Mouse (Mus musculus): Measurements from ENCODE around the gene Clstn2. TPM values are rescaled to one million over a fixed set of nuclear protein-coding genes. Genes with fewer than 3 reads are reported as not detected.

The Clstn2 gene
- total RNA-seq, 4 experiments from 2014 or later, result 126 to 148 (median 138) TPM

DNA sequence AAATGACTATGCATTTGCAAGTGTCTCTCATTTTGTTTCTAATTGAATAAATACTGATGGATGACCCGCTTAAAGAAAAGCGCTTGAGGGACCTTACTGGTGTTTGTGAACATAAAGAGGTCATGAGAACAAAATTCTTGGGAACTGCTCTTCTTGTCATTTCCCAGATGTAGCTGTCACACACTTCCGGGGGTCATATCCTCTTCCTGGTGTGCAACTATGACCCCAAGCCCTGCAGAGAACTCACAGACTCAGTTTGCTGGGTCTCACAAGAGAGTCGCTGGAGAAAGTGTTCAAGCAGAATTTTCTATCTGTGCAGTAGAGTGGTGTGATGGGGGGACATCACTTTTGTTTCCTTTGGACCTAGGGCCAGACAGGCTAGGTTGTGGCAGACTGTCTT is 442.3 kb downstream of the Clstn2 start:
- DNase-seq (ENCODE audit: low spot score in 2 of 2), result no peak

DNA sequence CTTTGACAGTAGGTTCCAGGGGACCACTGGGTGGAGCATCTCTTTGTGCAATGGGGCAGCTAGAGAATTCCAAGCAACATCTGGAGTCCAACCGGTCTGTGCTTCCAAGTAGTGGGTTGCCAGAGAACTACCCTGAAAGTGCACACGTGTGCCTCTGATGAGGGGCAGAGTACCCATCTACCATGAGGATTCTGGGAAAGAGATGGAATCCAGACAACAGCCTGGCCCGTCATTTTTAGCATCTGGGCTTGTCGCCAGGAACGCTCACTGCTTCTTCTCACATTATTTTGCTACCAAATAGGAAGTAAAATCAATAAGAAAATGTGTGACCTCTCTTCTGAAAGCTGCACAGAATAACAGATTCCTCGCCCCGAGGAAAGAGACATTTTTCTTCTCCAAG is 462.1 kb downstream of the Clstn2 start:
- peak; percentile 67 to 78 for DNase-seq (ENCODE audit: low spot score in 2 of 2)

DNA sequence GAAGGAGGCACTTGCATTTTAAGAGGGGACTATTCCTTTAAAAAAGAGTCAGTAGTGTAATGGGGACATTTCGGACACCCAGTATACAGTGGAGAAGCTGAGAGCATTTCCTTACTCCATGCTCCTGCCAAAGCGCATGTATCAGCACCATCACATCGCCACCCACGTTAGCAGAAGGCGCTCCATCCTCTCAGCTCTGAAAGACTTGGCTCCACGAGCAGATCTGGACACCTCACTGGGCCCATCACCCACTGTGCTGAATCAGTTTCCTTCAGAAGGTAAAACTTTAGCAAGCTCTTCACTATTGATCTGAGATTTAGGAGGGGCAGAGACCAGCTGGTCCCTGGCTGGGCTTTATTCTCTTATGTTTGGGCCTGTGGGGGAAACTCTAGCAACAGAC is 469.9 kb downstream of the Clstn2 start:
- peak; percentile 55 to 64 for DNase-seq (ENCODE audit: low spot score in 2 of 2)

DNA sequence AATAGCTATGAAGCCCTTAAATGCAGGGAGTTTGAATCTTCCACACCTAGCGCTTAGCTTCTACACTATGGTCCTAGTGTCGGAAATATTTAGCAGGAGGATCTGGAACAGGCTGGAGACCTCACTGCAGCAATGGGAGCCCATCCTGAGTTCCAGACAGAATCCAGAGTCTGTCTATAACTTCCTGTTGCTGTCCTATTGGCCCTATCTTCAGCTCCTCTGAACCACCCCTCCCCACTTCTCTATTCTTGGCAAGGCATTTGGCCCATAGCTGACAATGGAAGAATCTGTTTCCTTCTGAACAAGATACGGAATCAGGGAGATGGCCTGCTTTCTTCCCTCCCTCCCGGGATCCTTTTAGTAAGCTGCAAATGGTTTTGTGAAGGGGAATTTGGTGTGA is 488.6 kb downstream of the Clstn2 start:
- no peak for DNase-seq (ENCODE audit: low spot score in 2 of 2)

DNA sequence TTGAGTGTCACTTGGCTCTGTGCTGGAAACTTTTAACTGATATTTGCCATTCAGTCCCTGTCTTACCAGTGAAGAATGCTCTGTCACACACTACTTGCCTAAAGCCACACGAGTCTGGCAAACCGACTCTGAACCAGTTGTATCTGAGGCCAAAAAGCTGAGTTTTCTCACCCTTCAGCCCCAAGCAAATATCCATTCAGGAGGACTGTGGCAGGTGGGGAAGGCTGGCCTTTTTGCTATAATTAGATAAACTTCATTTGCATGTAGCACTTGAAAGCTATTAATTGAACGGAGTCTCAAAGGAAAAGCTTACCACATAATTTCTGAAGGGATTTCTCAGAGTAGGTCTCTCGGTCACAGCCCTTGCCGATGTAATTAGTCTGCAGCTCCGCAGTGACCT is 491.6 kb downstream of the Clstn2 start:
- no peak for DNase-seq (ENCODE audit: low spot score in 2 of 2)

DNA sequence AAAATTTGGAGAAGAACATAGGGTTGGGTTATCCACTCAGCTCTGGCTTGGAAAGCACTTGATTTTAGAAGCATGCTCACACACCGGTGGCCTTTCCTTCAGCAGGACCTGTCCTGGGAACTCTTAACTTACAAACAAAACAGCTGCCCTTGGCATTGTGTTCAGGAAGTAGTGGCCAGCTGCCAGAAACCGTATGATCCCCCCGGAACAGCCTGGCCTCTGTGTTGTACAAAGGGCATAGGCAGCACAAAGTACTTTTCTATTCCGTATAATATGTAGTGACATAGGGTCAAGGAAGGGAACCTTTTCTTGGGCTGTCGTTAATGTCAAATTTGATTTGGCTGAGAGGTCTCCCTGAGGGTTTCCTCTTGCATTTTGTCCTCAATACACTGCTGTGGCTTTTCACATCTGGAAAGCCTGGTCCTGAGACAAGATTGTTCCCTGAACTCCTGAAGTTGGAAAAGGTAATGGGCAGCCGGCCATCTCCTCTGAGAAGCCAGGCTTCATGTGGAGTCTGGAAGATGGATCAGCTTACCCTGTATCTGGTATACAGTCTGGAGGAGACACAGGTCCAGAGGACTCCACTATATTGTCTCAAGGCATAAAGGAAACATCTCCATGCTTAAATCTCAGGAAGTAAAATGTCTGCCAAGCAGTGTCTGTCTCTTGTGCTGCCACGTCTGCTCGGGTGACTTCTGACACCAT is 494.8 kb downstream of the Clstn2 start:
- DNase-seq (ENCODE audit: low spot score in 2 of 2), result no peak

DNA sequence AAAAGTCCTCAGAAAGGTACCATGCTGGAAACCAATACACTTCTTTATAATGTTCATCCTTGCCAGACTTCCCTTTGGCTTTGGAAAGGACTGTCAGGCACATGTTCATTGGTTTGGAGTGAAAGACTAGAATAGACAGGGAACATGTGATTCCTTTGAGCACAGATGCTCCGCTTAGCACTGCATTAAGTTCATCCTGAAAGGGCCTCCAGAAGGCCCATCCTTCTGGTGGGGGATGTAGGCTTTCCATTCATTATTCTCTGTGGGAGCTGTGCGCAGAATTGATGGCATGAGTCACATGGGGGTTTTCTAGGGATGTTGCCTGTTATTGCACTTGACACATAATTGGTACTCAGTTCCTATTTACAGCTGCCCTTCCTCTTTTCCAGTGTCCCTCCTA is 498.8 kb downstream of the Clstn2 start:
- DNase-seq (ENCODE audit: low spot score in 2 of 2), result peak; percentile 66 to 77

DNA sequence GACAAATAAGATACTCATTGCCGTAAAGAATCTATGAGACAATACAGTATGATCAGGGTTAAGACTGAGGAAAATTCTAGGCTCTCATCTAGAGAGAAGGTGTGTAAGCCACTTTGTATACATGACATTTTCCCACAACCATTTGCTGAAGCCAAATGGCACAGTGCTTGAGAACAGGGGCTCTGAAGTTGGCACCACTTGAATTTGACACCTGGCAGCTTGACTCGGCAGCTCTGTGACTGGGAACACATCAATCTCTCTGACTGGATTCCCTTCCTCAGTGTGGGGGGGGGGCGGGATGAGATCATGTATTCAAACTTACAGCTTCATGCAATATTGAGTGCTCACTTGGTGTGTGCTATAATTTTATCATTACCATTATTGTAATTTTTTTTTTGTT is 499.7 kb downstream of the Clstn2 start:
- no peak for DNase-seq (ENCODE audit: low spot score in 2 of 2)

DNA sequence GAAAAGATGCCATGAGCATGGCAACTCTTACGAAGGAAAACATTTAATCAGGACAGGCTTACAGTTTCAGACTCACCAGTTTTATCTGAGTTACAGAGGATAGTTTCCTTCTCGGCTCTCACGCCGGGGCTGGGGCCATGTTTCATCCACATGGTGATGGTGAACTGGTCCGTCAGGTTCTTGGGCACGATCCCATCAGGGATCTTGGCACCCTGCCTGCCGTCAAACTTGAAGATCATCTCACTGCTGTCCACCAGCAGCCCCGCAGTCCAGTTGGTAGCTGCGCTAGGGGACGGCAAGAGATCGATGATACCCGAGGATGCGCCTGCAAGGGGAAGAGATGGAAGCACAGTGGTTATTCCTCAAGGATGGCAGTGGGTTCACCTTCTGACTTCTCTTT is 500.4 kb downstream of the Clstn2 start:
- DNase-seq (ENCODE audit: low spot score in 2 of 2), result no peak

DNA sequence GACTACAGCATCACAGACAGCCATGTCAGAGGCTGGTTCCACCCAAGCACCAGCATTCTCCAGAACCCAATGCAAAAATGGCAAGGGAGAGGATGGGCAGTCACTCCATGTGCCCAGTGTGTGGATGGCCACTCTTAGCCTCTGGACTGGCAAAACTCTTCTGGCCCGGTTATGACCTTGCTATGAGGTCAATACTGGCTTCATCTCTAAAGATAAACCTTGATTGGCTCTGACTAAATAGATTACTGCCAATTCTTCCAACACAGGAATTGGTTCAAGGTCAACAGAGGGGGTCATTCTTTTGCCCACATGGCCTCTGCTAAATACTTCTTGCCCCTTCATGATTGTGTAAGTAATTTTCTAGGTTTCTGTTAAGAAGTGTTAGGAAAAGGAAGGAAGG is 505.1 kb downstream of the Clstn2 start:
- DNase-seq (ENCODE audit: low spot score in 2 of 2), result no peak

DNA sequence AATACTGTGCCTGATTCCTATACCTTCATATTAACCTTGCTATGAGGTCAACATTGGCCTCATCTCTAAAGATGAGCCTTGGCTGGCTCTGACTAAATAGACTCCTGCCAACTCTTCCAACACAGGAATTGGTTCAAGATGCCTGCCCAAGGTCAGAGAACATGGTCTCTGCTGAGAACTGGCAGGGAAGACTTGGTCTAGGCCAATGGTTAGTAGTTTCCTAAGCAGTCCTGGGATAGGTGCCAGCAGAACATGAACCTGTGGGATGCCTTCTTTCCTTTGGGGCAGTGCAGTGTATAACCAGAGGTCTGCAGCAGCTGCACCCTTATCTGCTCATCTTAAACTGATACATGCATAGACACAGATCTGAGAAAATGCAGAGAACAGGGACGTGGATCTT is 505.7 kb downstream of the Clstn2 start:
- no peak for DNase-seq (ENCODE audit: low spot score in 2 of 2)

DNA sequence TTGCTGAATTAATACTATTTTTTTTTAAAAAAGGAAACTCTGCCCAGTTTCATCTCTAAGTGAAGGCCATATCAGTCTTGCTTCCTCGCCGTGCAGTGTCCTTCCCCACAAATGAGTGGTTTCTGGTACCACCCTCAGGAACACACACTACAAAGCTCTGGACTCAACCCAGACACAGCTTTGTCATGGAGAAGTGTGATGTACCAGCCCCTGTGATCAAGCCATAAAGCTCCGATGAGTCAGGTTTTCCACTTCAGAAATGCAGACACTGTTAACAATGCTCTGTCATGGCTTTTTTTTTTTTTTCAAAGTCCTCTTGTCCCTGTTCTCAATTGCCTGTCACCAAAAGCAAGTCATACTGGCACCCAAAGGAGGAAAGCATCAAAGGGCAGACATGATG is 507.4 kb downstream of the Clstn2 start:
- no peak for DNase-seq (ENCODE audit: low spot score in 2 of 2)

DNA sequence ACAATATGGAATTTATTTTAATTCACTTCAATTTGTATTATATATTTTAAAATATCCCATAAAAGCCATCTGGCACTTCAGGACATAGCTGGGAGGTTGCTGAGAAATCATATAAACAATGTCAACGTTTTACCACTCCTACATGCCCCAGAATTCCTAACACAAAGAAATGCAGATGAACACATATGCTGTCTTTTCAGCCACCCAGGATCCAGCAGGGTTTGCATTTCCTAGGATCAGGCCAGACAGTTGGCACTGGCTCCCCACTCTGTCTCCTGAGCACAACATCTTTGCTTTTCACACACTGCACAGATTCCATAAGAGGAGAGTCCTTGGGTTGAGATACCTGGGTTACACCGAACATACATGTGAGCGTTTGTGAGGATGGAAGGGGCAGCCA is 508.1 kb downstream of the Clstn2 start:
- no peak for DNase-seq (ENCODE audit: low spot score in 2 of 2)

DNA sequence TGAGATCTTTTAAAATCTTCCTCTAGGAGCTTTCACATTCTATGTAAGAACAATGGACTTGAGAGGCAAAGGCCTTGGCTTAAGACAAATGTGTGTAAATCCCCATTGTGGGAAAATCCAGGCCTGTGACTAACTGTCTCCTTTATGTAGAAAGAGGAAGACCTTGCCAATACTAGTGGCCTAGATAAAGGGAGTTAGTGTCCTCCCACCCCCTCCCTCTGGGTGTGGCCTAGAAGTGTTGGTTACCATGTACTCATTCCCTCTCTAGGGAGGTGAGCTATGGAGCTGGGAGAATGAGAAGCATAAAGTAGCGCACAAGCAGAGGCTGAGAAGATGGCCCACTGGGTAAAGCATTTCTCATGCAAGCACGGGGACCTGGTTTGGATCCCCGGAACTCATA is 512.2 kb downstream of the Clstn2 start:
- DNase-seq (ENCODE audit: low spot score in 2 of 2), result no peak

DNA sequence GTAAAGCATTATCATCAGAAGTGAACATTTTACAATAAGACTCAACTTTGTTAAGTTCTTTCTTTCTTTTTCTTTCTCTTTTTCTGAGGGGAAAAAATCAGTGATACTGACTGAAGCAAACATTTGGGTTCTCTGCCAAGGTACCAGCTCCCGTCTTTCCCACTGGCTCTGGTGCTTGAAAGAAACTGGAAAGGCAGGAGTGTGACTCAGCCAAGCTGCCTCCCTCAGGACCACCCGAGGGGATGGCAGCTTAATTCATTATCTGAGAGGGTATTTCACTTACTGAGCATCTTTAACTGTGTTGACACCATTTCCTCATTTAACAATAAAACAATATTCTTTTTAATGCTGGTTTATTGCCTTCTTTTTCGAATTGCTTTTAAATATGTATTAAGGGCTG is 516.0 kb downstream of the Clstn2 start:
- DNase-seq (ENCODE audit: low spot score in 2 of 2), result no peak

DNA sequence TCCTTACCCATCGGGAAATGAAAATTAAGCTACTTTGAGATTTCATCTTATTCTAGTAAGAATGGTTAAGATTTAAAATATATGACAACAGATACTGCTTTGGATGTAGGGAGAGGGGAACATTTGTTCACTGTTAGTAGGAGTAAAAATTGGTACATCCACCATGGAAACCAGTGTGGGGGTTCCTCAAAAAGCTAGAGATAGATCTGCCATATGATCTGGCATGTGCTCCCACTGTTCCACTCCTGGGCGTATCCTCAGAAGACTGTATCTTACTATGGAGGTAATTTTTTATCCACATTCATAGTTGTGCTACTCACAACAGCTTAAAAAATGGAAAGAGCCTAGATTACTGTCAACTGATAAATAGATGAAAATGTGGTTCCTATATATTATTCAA is 518.3 kb downstream of the Clstn2 start:
- peak in 1 of 2 experiments; percentile 30 for DNase-seq (ENCODE audit: low spot score in 2 of 2)

DNA sequence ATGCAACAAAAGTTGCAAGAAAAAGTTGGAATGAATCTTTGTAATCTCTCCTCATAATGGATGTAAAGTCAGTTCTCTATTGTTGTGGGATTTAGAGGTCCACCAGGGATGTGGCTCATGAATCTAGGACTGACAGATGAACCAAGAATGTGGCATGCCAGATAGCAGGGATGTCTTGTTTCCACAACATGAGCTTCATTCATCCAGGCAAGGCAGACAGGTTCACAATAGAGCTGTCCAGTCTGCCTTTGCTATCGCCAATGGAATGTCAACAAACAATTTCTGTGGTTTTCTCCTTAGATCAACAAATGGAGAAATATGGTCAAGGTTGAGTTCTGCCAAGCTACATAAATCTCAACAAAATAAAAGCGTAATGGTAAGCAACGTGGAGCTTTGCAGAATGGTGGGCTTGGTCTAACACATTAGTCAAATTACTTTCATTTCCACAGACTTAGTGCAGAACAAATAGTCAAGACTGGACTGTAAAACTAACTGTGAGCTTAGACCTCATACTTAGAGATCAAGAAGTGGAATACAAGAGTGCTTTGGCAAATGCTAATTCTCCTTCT is 520.6 kb downstream of the Clstn2 start:
- no peak for DNase-seq (ENCODE audit: low spot score in 2 of 2)

DNA sequence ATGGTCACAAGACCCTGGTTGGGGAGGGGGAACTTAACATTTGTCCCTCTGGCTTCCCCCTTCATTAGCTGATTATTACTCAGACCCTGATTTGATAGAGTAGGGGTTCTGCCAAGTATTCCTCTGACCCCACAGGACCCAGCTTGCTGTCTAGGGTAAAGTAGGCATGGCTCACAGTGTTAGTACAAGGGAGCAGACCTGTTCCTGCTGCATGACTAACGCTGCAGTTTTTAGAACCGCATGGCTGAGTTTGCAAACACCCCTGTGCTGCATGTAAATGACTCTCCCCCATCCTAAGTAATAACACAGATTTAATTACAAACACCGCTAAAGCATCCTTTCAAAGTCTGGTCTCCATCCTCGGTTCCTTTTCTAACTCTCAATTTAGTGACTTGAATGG is 531.6 kb downstream of the Clstn2 start:
- no peak for DNase-seq (ENCODE audit: low spot score in 2 of 2)

DNA sequence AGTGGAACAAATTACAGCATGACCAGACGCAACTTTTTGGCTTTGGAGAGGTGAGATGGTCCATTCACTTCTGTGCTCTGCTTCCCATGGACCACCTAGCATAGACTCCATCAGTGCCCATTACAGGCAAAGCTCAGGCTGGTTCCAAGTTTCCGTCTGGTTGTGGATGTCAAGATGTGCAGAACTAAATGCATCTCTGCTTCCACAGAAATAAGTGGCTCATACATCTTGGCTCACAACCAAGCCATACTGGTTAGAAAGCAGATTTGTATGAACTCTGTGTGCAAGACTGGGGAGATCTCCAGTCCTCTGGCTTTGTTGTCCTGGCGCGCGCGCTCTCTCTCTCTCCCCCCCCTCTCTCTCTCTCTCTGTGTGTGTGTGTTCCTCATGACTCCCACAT is 537.9 kb downstream of the Clstn2 start:
- DNase-seq (ENCODE audit: low spot score in 2 of 2), result no peak

DNA sequence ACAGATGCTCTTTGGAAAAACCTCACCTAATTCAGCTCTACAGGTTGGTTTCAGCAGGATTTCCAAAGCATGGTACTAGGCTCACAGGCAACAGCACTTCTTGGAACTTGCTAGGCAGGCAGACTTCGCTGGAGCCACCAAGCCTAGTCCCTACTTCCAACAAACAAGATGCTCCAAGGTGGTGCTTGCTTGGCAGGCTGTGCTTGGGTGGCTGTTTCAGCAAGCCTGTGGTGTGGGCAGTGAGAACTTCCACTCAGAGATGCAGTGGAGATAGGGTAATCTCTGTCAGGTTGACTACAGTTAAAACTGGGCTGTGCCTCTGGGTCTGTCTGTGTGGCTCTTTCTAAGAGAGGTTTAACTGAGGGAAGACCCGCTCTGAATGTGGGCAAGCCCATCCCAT is 541.4 kb downstream of the Clstn2 start:
- no peak for DNase-seq (ENCODE audit: low spot score in 2 of 2)

DNA sequence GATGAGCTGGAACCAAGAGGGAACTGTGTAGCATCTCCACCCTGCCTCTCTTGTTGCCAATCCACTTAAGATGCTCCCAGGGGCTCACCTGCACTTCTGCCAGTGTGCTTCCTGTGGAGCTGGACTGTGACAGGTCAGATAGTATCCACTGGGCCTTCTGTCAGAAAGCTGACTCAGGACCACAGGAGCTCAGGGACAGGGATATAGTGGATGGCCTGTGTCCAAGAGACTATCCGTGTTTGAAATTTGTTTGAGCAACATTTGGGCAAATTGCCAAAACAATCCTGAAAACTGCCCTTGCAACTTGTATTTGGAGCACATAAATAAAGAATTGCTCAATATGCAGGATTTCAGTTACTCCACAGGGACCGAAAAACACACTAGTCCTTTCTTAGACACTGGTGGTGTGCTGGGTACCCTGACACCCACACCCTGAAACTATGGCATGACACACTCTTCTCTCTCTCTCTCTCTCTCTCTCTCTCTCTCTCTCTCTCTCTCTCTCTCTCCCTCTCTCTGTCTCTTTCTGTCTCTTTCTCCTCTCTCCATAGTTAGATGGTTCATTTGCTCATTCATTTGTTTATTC is 542.3 kb downstream of the Clstn2 start:
- DNase-seq (ENCODE audit: low spot score in 2 of 2), result no peak

DNA sequence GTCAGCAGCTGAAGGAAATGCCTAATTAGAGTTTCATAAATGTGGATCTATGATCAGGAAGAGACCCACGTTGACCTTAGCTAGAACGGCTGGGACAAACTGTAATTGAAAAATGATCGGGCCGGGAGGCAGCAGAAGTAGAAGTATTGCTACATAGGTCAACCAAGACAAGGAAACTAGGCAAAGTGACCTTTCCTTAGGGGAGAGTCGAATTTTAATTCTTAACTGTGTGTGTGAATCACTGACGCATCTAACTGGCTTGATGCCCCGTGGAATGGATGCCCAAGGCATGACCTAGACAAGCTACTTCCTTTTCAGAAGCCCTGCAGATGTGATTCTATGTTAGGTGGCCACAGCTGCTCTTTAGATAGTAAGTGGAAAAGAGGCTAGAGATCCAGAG is 546.2 kb downstream of the Clstn2 start:
- DNase-seq (ENCODE audit: low spot score in 2 of 2), result no peak

DNA sequence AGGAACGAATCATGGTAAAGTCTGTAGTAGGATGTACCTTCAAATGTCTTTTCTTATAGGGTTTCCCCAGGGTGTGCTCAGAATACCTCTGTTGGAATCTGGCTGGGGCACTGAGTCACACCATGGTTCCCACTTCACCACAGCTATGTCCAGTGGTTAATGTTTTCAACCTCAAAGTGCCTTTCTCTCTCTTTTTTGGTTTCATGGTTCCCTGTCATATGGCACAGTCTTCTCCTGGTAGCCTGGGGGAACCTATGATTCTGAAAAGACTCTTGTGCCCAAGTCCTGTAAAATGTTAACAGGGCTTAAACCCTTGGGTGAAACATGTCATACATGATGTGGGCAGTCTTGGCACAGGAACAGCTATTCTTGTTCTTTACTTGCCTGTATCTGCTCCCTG is 551.8 kb downstream of the Clstn2 start:
- no peak for DNase-seq (ENCODE audit: low spot score in 2 of 2)

All from layer of hippocampus, adult 8-10 months (tissue).